7 mouse cellular contexts compared by ENCODE assay signal in genomic region chr3:52046895-52047372, GRCm38 (mm10). TPM values are rescaled to one million over a fixed set of nuclear protein-coding genes. Genes with fewer than 3 reads are reported as not detected.
DNase-seq lines count a peak whose midpoint lies in the region; ATAC-seq lines count a peak whose summit lies in the region.

No protein-coding gene starts in this region.

- peak overlapping the region; percentile 57 for H3K4me2 ChIP-seq in midbrain, embryonic 12.5 days (replicated peaks)

- peak; percentile 96 for DNase-seq in adrenal gland, postnatal 14 days
- DNase-seq in embryonic facial prominence, embryonic 10.5 days (ENCODE audit: low spot score) = peak; percentile 93
- DNase-seq in heart, adult 11 months = peak; percentile 100
- peak; percentile 97 for DNase-seq in kidney, adult 11 months
- peak; percentile 92 for DNase-seq in limb, embryonic 10.5 days (ENCODE audit: low spot score)
- peak; percentile 97 for DNase-seq in skeletal muscle tissue, adult 2 months (ENCODE audit: low read depth, low spot score)

- peaks cover 11% of the 10 kb centered on the region; the same call in 1 of the 2 replicates for H3K36me3 ChIP-seq in embryonic facial prominence, embryonic 10.5 days (replicated peaks)
- H3K36me3 ChIP-seq in limb, embryonic 10.5 days = 0 out of 2 replicates have a peak, but pooled peaks cover 6% of the 10 kb centered on the region
- H3K36me3 ChIP-seq in midbrain, embryonic 12.5 days = no peaks in the 10 kb centered on the region; the same call in 1 of the 2 replicates

- peak; percentile 81 for ATAC-seq in midbrain, embryonic 12.5 days (ENCODE audit: low FRiP score, low read depth)

- H3K27me3 ChIP-seq in embryonic facial prominence, embryonic 10.5 days (replicated peaks; ENCODE audit: low read depth, poor library complexity, severe bottlenecking) = no peaks in the 10 kb centered on the region
- H3K27me3 ChIP-seq in limb, embryonic 10.5 days (ENCODE audit: low read depth, poor library complexity, severe bottlenecking) = no peaks in the 10 kb centered on the region
- no peaks in the 10 kb centered on the region for H3K27me3 ChIP-seq in midbrain, embryonic 12.5 days

- whole genome bisulfite sequencing in embryonic facial prominence, embryonic 10.5 days = under 1% methylated on average over 13 of the region's 13 CpGs
- 2% methylated on average over 13 of the region's 13 CpGs for WGBS in limb, embryonic 10.5 days
- 0% methylated on average over 13 of the region's 13 CpGs for WGBS in midbrain, embryonic 12.5 days

- peaks cover 5% of the 10 kb centered on the region; the same call in 1 of the 2 replicates for H3K9me3 ChIP-seq in embryonic facial prominence, embryonic 10.5 days
- H3K9me3 ChIP-seq in limb, embryonic 10.5 days (replicated peaks) = no peaks in the 10 kb centered on the region
- H3K9me3 ChIP-seq in midbrain, embryonic 12.5 days = 0 out of 2 replicates have a peak, but pooled peaks cover 5% of the 10 kb centered on the region

- H3K9ac ChIP-seq in midbrain, embryonic 12.5 days (replicated peaks) = peak overlapping the region; percentile 53

- H3K4me3 ChIP-seq in embryonic facial prominence, embryonic 10.5 days = peak overlapping the region; percentile 53
- peak overlapping the region; percentile 47 for H3K4me3 ChIP-seq in limb, embryonic 10.5 days
- H3K4me3 ChIP-seq in midbrain, embryonic 12.5 days = peak overlapping the region; percentile 34

- H3K27ac ChIP-seq in embryonic facial prominence, embryonic 10.5 days (replicated peaks) = peak overlapping the region; percentile 92
- peak overlapping the region; percentile 92 for H3K27ac ChIP-seq in limb, embryonic 10.5 days
- H3K27ac ChIP-seq in midbrain, embryonic 12.5 days (replicated peaks) = peak overlapping the region; percentile 90

- peaks cover 55% of the 10 kb centered on the region for H3K4me1 ChIP-seq in embryonic facial prominence, embryonic 10.5 days
- H3K4me1 ChIP-seq in limb, embryonic 10.5 days = peaks cover 57% of the 10 kb centered on the region
- H3K4me1 ChIP-seq in midbrain, embryonic 12.5 days = peaks cover 52% of the 10 kb centered on the region

RNA-seq across cellular contexts. Expression of gene Maml3, which starts 57.9 kb away (rescaled TPM):
- 8.8 and 10.2 TPM in 2 replicates for total RNA-seq in adrenal gland, postnatal 14 days (2021)
- polyA plus RNA-seq in embryonic facial prominence, embryonic 10.5 days (2016; fragmentation: Nextera tagmentation; extraction: Ambion mirVana) = 5.5 and 6.0 TPM in 2 replicates
- polyA plus RNA-seq in limb, embryonic 10.5 days (2016; fragmentation: Nextera tagmentation; extraction: Ambion mirVana) = 4.3 and 4.7 TPM in 2 replicates
- 8.2 and 9.3 TPM in 2 replicates for polyA plus RNA-seq in midbrain, embryonic 12.5 days (2016; fragmentation: Nextera tagmentation; extraction: Ambion mirVana)

Comparison
In these comparisons a context has a peak if more than half of its experiments do, and no peak if none do; other contexts are left out.
1. Peak in every context shown above with its lines: DNase-seq, ATAC-seq, H3K4me3 ChIP-seq and H3K27ac ChIP-seq.